Mouse (Mus musculus) stomach, embryonic 14.5 days (tissue): ENCODE results near the gene Rnaseh2c. TPM values are rescaled to one million over a fixed set of nuclear protein-coding genes. Genes with fewer than 3 reads are reported as not detected.
A peak's percentile ranks its signal among the peaks of the same experiment; 100 is the strongest.

ENCODE experiments used
- ATAC-seq: fragments of 200-750 bp; cut with Nextera tagmentation; 2 replicates; pipeline ENCODE4 v1.8.0; 2017; ENCODE audit warnings: low read depth, moderate TSS enrichment; ENCODE audit not compliant: insufficient number of reproducible peaks, insufficient read depth, low FRiP score
- H3K27ac ChIP-seq: fragments of 300-500 bp; sonication (generic); 2 replicates; pipeline ENCODE4 v1.5.1; 2014; ENCODE audit warnings: mild to moderate bottlenecking, low read length, moderate library complexity, mixed read lengths
- H3K27me3 ChIP-seq: fragments of 300-500 bp; sonication (generic); 2 replicates; pipeline ENCODE4 v1.6.1; 2014; ENCODE audit warnings: low read length, control low read depth, mixed read lengths; ENCODE audit not compliant: control insufficient read depth, insufficient read depth
- H3K36me3 ChIP-seq: fragments of 300-500 bp; sonication (generic); 2 replicates; pipeline ENCODE4 v1.6.1; 2014; ENCODE audit warnings: mild to moderate bottlenecking, control low read depth, low read length, moderate library complexity, mixed read lengths; ENCODE audit not compliant: control insufficient read depth, insufficient read depth
- H3K4me1 ChIP-seq: fragments of 300-500 bp; sonication (generic); 2 replicates; pipeline ENCODE4 v1.6.1; 2014; ENCODE audit warnings: low read length, control low read depth, mixed read lengths; ENCODE audit not compliant: control insufficient read depth, insufficient read depth
- H3K4me2 ChIP-seq: fragments of 300-500 bp; sonication (generic); replicated peaks from 2 replicates; pipeline ENCODE4 v1.6.1; 2014; ENCODE audit warnings: low read depth, low read length, control low read depth
- H3K4me3 ChIP-seq: fragments of 300-500 bp; sonication (generic); 2 replicates; pipeline ENCODE4 v1.5.1; 2014; ENCODE audit warnings: low read depth, low read length, control low read depth
- H3K9ac ChIP-seq: fragments of 300-500 bp; sonication (generic); replicated peaks from 2 replicates; pipeline ENCODE4 v1.6.1; 2014; ENCODE audit warnings: low read depth, mild to moderate bottlenecking, control low read depth, low read length, moderate library complexity, mixed read lengths
- H3K9me3 ChIP-seq: fragments of 300-500 bp; sonication (generic); 2 replicates; pipeline ENCODE4 v1.6.1; 2016; ENCODE audit warnings: low read depth, low read length, control low read depth; ENCODE audit not compliant: control insufficient read depth
- WGBS: fragments of 180-500 bp; shearing (Covaris S2); extraction: QIAGEN DNeasy Blood & Tissue Kit; methylation state at CpG from one replicate; pipeline ENCODE4 v1.1.7; 2014; 5-methylcytosine and 5-hydroxymethylcytosine counted together
- polyA plus RNA-seq: library from polyadenylated mRNA; unstranded; fragments of >200 nt; fragmentation: Nextera tagmentation; extraction: Ambion mirVana; gene quantifications from 2 replicates; pipeline ENCODE4 v1.2.1, GENCODE M21; 2014

Rnaseh2c gene
- polyA plus RNA-seq, 1 experiment from 2014 or later, result 119 TPM

DNA sequence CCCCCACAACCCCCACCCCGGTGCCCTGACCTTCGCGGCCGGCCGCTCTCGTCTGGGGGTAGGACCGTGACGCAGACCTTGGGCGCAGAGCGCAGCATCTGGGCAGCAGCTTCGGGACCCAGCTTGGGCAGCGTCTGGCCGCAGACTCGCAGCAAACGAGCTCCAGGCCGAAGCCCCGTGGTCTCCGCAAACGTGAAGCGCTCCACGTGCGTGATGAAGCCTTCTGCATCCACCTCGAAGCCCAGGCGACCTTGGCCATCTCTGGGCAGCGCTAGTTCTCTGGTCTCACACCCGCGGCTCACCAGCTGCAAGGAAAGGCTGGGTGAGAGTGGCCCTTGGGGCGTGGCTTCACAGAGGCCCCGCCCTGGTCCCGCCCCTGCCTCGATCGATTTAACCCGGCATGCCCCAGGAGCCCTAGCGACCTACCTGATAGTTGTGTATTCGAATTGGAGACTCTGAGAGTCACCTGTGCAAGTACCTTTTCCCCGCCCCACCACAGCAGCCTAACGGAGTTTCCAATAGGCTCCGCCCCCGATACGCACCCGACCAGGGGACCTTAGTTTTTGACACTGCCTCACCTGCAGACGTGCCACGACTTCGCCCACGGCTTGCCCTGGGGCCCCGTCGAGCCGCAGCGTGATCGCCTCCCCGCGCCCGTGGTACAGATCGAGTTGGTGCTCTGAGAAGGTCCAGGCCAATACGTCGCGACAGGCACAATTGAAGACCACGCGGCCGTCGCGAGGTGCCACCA lies 52.5 kb downstream of the Rnaseh2c start:
- Histone ChIP-seq H3K4me1 (peaks cover 12% of the 10 kb centered on the region), H3K27ac (no peak overlapping the region), H3K9ac (peak overlapping the region; percentile 28; the same call in 1 of the 2 replicates), H3K4me2 (peak overlapping the region; percentile 73), H3K9me3 (no peaks in the 10 kb centered on the region), H3K27me3 (no peaks in the 10 kb centered on the region), H3K4me3 (peak overlapping the region; percentile 38), H3K36me3 (peaks cover 14% of the 10 kb centered on the region; the same call in 1 of the 2 replicates)
- peak; percentile 66 for ATAC-seq
- 12% methylated on average over 62 of the region's 62 CpGs for WGBS

DNA sequence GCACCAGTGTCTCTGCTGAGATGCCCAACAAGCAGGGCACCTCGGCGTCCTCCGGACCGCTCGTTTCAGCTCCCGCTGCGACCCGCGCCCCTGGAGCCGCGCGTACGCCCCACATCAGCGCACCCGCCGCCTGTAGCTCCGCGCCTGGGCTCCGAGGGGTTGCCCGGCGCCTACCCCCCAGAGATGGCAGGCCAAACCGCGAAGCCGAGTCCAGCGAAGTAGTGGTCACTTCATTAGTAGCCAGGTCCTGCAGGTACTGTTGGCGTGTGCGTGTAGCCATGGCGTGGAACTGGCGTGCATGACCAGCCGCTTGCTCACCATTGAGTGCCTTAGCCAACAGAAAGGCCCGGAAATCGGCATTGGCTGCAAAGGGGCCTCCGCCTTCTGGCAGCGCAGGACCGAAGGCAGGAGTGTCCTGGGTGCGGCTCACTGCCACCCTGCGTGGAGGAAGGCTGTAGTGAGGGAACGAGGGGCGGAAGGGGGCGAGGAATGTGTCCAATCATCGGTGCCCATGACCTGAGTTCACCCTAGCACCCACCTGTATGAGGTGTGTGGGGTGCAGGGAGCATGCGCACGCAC lies 53.1 kb downstream of the Rnaseh2c start:
- no peaks in the 10 kb centered on the region for H3K9me3 ChIP-seq
- H3K9ac ChIP-seq, result no peak overlapping the region
- ATAC-seq, result no peak
- H3K4me2 ChIP-seq, result peak overlapping the region; percentile 73
- H3K4me1 ChIP-seq, result peaks cover 9% of the 10 kb centered on the region
- no peak overlapping the region for H3K27ac ChIP-seq
- H3K36me3 ChIP-seq, result peaks cover 15% of the 10 kb centered on the region; the same call in 1 of the 2 replicates
- no peaks in the 10 kb centered on the region for H3K27me3 ChIP-seq
- H3K4me3 ChIP-seq, result peak overlapping the region; percentile 38
- 16% methylated on average over 43 of the region's 43 CpGs for WGBS

Other genes with a start within 250 kb of the Rnaseh2c start
- 44.3 and 45.9 TPM in 2 replicates for gene Eif1ad, start 235.1 kb upstream of the Rnaseh2c start, polyA plus RNA-seq
- 434 and 456 TPM in 2 replicates for gene Banf1, start 234.7 kb upstream of the Rnaseh2c start, polyA plus RNA-seq
- gene Sart1, start 213.2 kb upstream of the Rnaseh2c start, polyA plus RNA-seq, result 56.3 and 65.0 TPM in 2 replicates
- 2.0 TPM in 1 of 2 replicates, not detected in the other for gene Tsga10ip, start 199.3 kb upstream of the Rnaseh2c start, polyA plus RNA-seq
- gene Drap1, start 176.9 kb upstream of the Rnaseh2c start, polyA plus RNA-seq, result 191 and 198 TPM in 2 replicates
- 35.8 and 39.2 TPM in 2 replicates for gene AI837181, start 176.7 kb upstream of the Rnaseh2c start, polyA plus RNA-seq
- gene Fosl1, start 154.3 kb upstream of the Rnaseh2c start, polyA plus RNA-seq, result not detected in 2 replicates
- gene Ccdc85b, start 144.0 kb upstream of the Rnaseh2c start, polyA plus RNA-seq, result 6.8 and 7.8 TPM in 2 replicates
- 126 and 130 TPM in 2 replicates for gene Fibp, start 141.3 kb upstream of the Rnaseh2c start, polyA plus RNA-seq
- gene Ctsw, start 133.4 kb upstream of the Rnaseh2c start, polyA plus RNA-seq, result 1.5 and 2.3 TPM in 2 replicates
- 177 and 179 TPM in 2 replicates for gene Efemp2, start 127.9 kb upstream of the Rnaseh2c start, polyA plus RNA-seq
- 41.2 and 46.6 TPM in 2 replicates for gene Mus81, start 113.5 kb upstream of the Rnaseh2c start, polyA plus RNA-seq
- gene Cfl1, start 111.4 kb upstream of the Rnaseh2c start, polyA plus RNA-seq, result 2,904 and 2,937 TPM in 2 replicates
- 0.25 and 0.42 TPM in 2 replicates for gene 1700020D05Rik, start 98.1 kb upstream of the Rnaseh2c start, polyA plus RNA-seq
- 12.4 and 13.0 TPM in 2 replicates for gene Snx32, start 91.3 kb upstream of the Rnaseh2c start, polyA plus RNA-seq
- gene Ovol1, start 41.2 kb upstream of the Rnaseh2c start, polyA plus RNA-seq, result 11.2 and 11.5 TPM in 2 replicates
- 5.5 and 6.1 TPM in 2 replicates for gene Ap5b1, start 33.8 kb upstream of the Rnaseh2c start, polyA plus RNA-seq
- gene Kat5, start 8.4 kb downstream of the Rnaseh2c start, polyA plus RNA-seq, result 30.5 and 37.0 TPM in 2 replicates
- gene Rela, start 35.6 kb downstream of the Rnaseh2c start, polyA plus RNA-seq, result 49.0 and 52.2 TPM in 2 replicates
- 15.2 and 19.4 TPM in 2 replicates for gene Sipa1, start 61.8 kb downstream of the Rnaseh2c start, polyA plus RNA-seq
- 20.0 and 21.5 TPM in 2 replicates for gene Map3k11, start 86.9 kb downstream of the Rnaseh2c start, polyA plus RNA-seq
- gene Pcnx3, start 87.0 kb downstream of the Rnaseh2c start, polyA plus RNA-seq, result 29.8 and 32.1 TPM in 2 replicates
- gene Kcnk7, start 102.5 kb downstream of the Rnaseh2c start, polyA plus RNA-seq, result 0.62 and 0.84 TPM in 2 replicates
- 36.7 and 37.4 TPM in 2 replicates for gene Ehbp1l1, start 124.4 kb downstream of the Rnaseh2c start, polyA plus RNA-seq
- 92.4 and 98.4 TPM in 2 replicates for gene Fam89b, start 127.8 kb downstream of the Rnaseh2c start, polyA plus RNA-seq
- gene Ltbp3, start 139.0 kb downstream of the Rnaseh2c start, polyA plus RNA-seq, result 33.8 and 35.2 TPM in 2 replicates
- 67.6 and 72.1 TPM in 2 replicates for gene Scyl1, start 169.5 kb downstream of the Rnaseh2c start, polyA plus RNA-seq